Mouse (Mus musculus) neutrophil, adult 5-6 weeks (primary cell): ENCODE results near the gene Dus1l. TPM values are rescaled to one million over a fixed set of nuclear protein-coding genes. Genes with fewer than 3 reads are reported as not detected.
A peak's percentile ranks its signal among the peaks of the same experiment; 100 is the strongest.
"Not testable (repeated sequence)": the region's sequence is repeated elsewhere in the genome, so short reads cannot be mapped to it uniquely, and the experiment has no call there.

Source experiments
- ATAC-seq: fragments of 151-379, 151-347 bp; 2 replicates; pipeline ENCODE4 v1.8.0; 2017; ENCODE audit warnings: mild to moderate bottlenecking, moderate TSS enrichment; ENCODE audit not compliant: insufficient number of reproducible peaks, poor library complexity, low FRiP score, severe bottlenecking; ENCODE audit errors: extremely low read depth
- total RNA-seq: library from RNA; stranded (forward); fragments of 200-1000 nt; gene quantifications from 2 replicates; pipeline ENCODE4 v1.2.3, GENCODE M21; 2017

Gene Dus1l
- total RNA-seq, 1 experiment from 2014 or later, result 32.5 TPM

DNA sequence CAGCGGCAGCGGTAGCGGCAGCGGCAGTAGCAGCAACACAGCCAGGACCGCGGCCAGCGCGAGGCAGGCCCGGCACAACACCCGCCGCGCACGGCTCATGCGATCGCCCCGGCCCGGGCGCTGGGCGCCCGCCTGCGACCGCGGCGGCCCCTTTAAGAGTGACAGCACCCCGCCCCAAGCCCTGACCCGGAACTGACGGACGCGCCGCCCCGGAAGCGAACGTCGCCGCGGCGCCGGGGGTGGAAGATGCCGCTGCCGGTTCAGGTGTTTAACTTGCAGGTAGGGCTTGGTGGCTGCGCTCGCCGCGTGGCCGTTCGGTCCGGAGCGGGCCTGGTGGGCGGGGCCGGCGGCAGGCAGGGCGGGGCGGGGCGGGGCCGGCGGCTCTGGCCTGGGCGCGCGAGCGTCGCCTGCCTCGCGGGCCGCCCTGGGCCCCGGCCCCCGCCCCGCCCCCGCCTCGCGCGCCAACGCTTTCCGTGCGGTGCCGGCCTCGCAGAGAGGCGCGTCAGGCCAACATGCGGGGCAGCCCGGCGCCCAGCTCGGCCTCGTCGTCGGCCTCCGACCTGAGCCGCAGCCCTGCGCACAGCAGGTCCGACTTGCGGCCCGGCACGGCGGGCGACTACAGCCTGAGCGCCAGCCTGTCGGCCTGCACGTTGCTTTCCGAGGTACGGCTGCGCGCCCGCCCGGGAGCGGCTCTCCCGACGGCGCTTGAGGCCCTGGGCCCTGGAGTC lies 12.0 kb downstream of the Dus1l start, which contains the start of the genes Rfng and Gps1:
Gene Rfng (minus strand): TSS at position 144 of the 728 bp plus-strand sequence.
Gene Gps1 (plus strand): TSS at position 209 of the 728 bp plus-strand sequence.
- peak; percentile 63 for ATAC-seq

DNA sequence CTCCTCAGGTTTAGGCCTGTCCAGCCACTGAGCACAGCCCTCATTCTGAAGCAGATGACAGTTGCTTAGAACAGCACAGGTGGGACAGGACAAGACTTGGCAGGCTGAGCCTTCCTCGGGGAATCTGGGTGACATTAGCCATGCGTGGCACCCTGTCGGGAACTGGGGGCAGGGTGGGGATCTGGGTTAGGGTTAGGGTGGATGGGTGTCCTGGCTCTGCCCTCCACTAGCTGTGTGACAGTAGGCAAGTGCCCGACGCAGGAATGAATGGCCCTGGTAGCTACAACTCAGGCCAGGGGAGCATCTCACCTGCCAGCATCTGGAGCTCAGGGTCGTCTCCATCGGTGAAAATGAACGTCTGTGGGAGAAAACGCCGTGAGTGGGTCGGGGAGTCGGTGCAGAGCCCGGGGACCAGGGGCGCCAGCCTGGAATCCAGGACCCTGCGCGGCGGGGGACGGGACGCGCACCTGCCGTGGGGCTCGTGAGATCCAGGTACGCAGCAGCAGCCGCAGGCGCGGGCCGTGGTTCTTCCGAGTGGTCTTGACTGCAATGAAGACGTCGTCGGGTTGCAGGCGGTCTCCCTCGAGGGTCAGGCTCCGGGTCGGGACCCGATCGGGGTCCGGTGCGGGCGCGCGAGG lies 12.7 kb downstream of the Dus1l start:
- ATAC-seq, result no peak

DNA sequence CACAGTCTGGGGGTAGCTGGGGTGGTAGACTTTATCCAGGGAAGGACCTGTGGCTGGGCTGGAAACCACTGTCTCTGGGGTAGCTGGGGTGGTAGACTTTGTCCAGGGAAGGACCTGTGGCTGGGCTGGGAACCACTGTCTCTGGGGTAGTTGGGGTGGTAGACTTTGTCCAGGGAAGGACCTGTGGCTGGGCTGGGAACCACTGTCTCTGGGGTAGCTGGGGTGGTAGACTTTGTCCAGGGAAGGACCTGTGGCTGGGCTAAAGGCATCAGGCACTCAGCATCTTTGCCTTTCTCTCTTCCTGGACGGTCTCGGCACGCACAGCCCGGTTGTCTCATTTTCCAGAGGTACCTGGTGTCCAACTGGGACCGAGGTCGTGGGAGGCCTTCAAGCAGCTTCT lies 14.8 kb downstream of the Dus1l start:
- not testable (repeated sequence) for ATAC-seq

DNA sequence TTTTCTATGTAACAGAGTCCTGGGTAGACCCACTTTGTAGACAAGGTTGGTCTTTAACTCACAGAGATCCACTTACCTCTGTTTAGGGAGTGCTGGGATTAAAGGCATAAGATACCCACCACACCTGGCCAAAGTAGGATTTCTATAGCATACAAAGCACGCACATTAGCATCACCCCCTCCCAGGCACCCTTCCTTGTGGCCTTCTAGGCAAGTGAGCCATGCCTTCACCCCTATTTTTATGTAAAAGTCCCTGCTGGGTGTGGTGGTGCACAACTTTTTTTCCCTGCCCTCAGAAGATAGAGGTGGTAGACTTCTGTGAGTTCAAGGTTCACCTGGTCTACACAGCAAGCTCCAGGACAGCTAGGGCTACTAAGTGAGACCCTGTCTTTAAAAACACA lies 16.3 kb downstream of the Dus1l start:
- no peak for ATAC-seq

DNA sequence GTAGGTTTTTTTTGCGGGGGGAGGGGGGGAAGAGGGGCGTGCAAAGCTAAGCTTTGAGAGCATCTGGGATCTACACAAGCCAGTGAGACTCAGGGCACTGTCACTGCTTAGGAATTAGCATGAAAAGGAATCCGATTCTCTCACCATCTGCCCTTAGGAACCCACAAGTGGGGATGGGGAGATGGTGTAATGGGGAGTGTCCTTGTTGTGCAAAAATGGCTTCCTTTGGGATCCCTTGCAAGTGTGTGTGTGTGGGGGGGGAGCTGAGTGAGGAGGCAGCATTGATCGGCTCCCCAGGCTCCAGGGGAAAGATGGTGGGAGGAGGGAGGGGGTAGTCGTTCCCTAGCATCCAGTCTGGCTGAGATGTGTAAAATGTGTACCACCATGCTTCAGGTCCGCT lies 19.1 kb downstream of the Dus1l start:
- ATAC-seq, result no peak

DNA sequence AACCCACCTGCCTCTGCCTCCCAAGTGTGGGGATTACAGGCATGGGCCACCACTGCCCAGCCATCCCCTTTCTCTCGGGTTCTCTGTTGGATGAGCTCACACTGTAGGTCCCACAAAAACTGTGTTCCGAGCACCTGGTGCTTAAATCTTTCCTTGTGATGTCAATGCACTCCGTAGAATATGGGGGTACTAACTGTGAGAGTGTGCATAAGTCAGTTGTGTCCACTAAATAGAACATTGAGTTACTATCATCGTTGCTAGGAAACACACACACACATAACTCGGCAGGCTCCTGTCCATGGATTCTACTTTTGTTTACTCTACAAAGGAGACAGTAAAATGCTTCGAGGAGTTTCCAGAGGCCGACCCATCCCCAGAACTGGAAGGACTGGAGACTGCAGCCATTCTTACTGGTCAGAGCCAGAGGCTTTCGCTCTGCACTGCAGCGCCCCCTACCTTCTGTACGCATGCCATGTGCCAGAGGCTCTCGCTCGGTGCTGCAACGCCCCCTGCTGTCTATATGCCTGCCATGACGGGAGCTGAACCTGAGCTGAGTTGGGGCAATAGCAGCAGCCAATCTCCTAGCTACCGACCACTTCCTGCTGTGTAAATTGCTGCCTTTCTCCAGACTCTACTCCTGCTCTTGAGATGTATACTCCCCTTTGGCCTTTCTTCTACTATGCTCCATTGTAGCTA lies 20.3 kb downstream of the Dus1l start:
- ATAC-seq, result peak; percentile 94

DNA sequence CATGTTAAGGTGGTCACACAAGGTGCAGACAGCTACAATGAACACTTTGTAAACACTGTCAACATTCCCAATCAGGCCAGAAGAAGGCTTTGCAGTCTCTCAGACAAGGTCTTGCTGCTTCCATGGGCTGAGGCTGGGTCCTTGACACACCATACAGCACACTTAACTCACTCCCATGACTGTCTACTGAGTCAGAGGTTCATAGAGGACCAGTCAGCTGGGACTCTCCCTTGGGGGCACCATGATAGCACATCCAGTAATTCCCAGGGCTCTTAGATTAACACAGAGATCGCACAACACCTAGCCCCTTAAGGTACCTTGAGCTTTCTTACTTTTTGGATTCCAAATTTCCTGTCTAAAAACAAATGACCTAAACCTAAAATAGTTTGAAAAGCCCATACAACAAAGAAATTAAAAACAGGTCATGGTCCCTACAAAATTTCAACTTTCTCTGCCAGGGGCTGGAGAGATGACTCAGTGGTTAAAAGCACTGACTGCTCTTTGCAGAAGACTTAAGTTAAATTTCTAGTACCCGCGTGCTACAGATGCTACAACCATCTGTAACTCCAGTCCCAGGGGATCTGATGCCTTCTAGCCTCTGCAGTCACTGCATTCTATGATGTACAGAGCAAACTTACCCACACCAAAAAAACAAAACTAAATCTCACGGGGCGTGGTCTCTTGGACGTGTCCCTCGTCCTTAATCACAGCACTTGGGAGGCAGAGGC lies 22.6 kb downstream of the Dus1l start:
- no peak for ATAC-seq

DNA sequence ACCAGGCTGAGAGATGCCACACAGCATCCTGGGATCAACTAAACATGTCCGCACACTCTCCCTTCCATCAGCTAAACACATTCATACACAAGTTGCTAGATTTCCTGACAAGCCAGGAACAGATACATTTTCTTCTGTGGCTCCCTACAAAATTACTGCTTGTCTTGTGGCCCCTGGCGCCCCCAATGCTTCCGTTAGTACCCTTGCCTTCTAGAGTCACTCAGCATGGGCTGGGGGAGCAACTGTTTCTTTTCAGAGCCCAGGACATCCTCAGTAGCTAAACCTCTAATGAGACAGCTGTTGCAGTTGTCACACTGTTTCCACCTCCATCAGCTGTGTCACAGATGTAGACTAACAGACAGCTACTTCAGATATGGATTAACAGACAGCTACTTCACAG lies 23.5 kb downstream of the Dus1l start:
- no peak for ATAC-seq

DNA sequence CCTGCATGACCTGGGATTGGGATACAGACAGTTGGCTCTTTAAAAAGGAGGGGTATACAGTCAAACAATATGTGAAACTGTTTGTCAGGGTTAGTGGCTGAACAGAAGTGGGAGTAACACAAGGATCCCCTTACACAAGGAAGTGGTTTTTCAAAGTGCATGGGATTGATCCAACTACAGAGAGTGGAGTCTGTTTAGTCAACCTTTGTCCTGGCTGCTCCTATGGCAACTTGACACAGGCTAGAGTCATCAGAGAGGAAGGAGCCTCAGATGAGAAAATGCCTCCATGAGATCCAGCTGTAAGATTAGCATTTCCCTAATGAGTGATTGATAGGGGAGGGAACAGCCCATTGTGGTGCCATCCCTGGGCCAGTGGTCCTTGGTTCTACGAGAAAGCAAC lies 28.0 kb downstream of the Dus1l start:
- no peak for ATAC-seq

DNA sequence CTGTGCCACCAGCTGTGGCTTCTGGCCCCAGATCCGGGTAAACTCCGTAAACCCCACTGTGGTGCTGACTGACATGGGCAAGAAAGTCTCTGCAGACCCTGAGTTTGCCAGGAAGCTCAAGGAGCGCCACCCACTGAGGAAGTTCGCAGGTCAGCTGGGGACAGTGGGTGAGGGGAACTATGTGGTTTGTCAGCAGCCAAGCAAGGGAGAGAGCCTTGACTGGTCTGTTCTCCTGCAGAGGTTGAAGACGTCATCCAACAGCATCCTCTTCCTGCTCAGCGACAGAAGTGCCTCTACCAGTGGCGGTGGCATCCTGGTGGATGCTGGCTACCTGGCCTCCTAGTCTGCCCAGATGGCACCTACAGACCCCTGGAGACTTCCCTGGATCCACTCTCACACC lies 29.2 kb downstream of the Dus1l start:
- ATAC-seq, result peak; percentile 22

DNA sequence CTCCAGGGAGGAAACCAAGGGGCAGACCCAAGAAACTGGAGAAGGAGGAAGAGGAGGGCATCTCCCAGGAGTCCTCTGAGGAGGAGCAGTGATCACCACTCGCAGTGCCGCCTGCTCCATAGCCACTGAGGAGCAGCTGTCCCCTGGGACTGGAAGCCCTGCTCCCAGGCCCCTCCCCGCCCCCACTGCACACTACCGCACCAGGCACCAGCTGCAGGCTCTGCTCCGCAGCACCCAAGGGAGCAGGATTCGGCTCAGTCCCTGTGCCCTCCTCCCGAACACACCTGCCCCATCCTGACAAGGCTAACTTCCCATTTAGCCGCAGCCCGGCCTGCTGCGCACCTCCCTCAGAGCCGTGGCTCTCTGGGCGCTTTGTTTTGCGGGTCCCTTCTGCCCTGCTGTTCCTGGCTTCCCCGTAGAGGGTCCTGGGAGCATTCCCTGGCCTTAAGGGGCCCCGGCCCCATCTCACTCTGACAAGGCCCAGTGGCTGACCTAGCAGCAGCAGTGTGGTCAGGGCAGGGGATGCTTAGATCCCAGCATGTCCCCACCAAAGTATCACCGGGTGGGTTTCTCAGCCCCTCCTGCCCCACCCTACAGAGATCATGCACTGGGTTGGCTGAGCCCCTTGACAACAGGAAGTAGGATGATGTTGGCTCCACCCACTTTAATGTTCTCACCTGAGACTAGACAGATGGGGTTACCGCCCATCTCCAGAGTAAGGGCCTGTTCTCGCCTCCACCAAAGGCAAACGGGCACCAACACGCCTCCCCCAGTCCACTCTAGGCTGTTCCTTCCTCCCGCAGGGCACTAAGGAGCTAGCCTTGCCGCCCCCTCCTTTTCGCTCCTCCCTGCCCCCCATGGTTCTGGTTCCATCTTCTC lies 32.8 kb downstream of the Dus1l start:
- not testable (repeated sequence) for ATAC-seq

DNA sequence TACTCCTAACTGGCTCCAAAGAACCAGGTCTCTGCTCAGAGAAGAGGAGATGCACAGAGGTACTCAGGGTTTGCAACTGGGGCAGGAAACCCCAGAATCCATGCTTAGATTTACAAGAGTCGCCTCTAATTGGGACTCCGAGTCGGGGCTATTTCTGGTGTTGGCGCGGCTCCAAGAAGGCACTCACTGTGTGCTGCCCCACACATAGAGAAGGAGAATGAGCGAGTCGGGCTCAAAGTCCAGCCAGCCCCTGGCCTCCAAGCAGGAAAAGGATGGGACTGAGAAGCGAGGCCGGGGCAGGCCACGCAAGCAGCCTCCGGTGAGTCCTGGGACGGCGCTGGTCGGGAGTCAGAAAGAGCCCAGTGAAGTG lies 33.5 kb downstream of the Dus1l start, which contains the start of gene Hmga1b:
Gene Hmga1b (plus strand): TSS at position 123 of the 370 bp plus-strand sequence.
- ATAC-seq, result not testable (repeated sequence)

DNA sequence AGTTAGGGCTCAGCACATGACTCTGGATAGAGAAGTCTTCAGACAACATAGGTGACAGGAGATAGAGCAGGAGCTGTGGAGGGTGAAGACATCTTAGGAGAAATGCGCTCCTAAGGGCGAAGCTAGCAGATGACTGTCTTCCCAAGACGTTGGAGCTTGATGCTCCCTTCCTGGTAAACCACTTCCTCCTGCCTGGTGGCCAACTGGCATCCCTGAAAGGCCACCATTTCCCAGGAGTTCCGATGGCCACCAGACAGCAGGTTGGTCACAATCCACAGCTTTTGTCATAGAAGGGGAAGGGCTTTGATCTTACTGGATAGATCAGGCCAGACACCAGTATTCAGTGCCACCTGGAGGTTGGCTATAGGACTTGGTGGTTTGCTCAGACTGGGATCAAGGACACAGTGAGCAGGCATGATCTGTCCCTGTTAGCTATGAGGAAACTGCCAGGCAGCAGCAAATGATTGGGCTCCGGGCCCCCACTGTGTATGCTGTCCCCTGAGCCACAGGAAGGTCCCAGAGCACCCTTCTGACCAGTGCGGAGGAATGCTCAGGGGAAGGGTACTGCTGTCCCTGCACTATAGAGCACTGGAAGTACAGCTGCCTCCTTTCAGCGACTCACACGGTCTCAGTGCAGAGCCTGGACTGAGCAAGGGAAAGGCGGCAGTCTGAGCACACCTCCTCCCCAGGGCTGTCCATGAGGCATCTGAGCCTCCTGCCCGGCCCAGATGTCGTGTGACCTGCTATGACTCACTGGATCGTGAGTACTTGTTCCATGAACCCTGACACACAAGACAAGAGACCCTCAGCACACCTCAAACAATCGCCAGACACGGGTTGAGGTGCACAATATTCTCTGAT lies 34.2 kb downstream of the Dus1l start:
- no peak for ATAC-seq

DNA sequence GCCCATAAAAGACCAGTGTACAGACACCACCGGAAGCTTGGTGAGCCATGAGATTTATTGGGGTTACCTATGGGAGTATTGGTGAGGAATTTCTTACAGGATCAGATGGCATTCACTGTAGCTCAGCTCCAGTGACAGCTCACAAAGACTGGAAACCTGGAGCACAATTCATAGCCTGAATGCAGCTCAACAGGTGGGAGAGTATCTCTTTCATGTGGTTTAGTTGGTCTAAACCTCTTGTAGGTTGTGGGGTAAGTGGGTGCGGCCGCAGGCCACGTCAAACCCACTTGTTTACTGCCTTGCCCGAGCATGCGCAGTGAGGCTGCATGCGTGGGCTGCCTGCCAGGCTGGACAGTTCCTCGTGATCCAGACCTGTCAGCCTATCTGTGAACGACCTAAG lies 36.0 kb downstream of the Dus1l start:
- no peak for ATAC-seq

DNA sequence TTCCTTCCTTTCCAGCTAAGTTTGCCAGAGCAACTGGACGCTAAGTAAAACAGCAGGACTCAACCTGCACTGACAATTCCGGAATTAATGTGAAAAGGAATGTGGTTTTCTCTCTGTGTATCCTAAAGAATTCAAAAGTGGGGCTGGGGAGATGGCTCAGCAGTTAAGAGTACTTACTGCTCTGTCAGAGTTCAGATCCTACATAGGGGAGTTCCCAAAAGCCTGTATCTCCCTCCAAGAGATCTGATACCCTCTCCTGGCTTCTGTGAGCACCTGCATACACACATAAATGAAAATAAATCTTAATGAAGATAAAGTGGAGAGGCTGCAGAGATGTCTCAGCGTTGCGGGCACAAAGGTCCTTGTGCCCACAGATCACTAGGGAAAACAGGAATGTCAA lies 44.6 kb downstream of the Dus1l start:
- ATAC-seq, result no peak

DNA sequence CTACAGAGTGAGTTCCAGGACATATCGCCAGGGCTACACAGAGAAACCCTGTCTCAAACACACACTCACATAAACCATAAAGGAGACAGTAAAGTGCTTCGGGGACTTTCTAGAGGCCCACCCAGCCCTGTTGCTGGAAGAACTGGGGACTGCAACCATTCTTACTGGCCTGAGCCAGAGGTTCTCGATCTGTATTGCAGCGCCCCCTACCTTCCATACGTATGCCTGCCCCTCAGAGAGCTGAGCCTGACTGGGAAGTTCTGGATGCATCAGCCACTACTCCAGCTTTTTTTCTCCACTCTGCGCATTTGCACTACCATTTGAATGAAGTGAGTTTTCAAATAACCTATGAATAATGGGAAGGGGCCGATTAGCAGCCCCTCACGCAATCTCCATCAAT lies 46.8 kb downstream of the Dus1l start:
- ATAC-seq, result peak; percentile 56; the same call in 1 of the 2 replicates

DNA sequence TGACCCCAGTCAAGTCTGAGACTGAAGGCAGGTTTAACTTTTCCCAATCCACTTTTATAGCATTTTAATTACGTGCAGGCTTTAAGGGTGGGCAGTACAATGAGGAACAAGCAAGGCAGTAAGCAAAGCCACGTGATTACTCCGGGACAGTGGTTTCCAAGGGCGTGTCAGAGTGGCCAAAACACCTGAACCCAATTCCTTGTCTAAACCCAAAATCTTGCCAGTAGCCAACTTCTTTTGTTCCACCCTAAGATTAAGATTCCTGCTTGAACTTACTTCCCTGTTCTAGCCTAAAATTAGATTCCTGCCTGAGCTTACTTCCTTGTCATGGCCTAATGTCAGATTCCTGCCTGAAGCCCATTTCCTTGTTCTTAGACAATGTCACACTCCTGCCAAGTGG lies 48.2 kb downstream of the Dus1l start:
- ATAC-seq, result no peak
